Mouse (Mus musculus) layer of hippocampus, postnatal 36 days (tissue): ENCODE results near the gene Lamb1. TPM values are rescaled to one million over a fixed set of nuclear protein-coding genes. Genes with fewer than 3 reads are reported as not detected.

Experiments used
- DNase-seq, 2 experiments: peaks; one replicate each; pipeline ENCODE4 v3.0.0; 2022
- total RNA-seq, 2 experiments: library from RNA; stranded (reverse); gene quantifications; 2 replicates each; pipeline ENCODE4 v1.2.3; 2021

The Lamb1 gene
- total RNA-seq, 2 experiments from 2014 or later = 38.5 to 42.1 TPM

DNA sequence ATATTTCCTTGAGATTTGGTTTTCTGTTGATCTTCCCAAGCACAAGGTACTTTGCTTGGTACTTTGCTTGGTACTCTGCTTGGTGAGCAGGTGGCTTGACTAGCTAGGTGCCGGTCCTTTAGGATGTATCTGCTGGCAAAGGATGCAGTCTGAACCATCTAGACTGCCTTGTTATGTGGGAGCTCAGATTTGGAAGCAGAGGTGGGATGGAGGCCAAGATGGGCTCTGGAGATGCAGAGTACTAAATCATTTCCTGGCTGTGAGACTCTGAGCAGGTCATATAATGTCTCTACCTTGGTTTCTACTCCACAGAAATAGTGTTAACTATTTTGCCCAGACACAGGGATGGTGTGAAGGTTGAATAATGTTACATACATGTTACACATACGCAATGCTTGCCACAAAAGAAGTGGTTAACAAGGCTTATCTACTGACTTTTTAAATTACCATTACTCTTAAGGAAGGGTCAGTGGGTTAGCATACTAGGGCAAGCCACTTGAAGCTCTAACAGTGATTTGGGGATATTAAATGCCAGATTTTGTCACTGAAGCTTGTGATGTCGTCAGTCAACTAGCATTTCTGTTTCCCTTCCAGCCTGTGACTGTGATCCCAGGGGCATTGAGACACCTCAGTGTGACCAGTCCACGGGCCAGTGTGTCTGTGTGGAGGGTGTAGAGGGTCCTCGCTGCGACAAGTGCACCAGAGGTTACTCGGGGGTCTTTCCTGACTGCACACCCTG is 52.8 kb downstream of the Lamb1 start:
- DNase-seq = no peak

DNA sequence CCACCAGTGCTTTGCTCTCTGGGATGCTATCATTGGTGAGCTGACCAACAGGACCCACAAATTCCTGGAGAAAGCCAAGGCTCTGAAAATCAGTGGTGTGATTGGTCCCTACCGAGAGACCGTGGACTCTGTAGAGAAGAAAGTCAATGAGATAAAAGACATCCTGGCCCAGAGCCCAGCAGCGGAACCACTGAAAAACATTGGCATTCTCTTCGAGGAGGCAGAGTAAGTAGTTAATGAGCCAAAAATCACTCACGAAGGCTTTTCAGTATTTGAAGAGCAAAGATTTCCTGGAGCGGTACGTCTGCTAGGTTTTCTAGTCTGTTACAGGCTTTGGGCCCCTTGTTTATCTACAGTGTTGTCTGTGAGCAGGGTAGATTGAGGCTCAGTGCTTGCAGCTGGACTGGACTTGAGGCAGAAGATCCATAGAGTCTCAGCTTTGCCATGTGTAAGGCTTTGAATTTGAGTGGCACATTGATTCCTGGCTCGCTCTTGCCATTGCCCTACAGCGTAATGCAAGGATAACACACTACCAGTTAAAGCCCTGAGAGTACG is 53.5 kb downstream of the Lamb1 start:
- DNase-seq = no peak

DNA sequence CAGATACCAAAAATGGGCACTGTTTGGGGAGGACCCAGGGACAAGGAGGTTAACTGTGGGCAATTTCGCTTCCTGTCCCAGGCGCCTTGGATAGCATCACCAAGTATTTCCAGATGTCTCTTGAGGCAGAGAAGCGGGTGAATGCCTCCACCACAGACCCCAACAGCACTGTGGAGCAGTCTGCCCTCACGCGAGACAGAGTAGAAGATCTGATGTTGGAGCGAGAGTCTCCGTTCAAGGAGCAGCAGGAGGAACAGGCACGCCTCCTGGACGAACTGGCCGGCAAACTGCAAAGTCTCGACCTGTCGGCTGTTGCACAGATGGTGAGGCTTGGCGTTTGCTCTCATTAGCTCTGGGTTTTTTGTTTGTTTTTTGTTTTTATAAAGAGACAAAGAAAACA is 55.8 kb downstream of the Lamb1 start:
- no peak for DNase-seq

DNA sequence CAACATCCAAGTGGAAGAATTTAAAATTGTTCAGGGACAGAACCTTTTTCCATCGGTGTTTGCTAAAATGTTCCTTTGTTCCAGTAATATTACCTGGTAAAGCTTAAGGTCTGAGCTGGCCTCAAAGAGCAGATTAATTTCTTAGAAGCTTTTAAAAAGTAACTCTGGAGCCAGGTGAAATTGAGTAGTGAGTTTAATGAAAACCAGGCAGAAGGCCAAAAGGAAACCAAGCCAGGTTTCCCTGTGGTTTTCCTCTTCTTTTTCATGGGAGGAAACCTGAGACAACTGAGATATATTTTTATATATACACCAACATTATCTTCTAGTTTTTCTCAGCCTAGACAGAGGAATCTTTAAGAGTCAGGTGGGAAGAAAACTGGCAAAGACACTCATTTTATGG is 56.5 kb downstream of the Lamb1 start:
- no peak for DNase-seq

DNA sequence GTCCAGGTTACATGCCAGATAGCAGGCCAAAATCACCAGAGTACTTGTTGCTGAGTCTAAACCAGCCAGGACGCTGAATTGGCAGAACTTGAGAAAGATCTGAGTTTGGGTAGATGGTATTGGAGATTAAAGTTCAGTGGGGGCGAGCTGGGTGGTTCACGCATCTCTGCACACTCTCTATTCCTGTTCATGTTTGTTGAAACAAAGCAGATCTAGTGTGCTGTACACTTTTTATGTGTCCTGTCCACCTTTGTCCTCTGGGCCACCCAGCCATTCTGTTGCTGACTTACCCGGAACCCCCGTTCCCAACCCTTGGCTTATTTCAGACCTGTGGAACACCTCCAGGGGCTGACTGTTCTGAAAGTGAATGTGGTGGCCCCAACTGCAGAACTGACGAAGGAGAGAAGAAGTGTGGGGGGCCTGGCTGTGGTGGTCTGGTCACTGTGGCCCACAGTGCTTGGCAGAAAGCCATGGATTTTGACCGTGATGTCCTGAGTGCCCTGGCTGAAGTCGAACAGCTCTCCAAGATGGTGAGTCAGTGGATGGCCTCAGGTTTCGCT is 58.2 kb downstream of the Lamb1 start:
- no peak for DNase-seq

DNA sequence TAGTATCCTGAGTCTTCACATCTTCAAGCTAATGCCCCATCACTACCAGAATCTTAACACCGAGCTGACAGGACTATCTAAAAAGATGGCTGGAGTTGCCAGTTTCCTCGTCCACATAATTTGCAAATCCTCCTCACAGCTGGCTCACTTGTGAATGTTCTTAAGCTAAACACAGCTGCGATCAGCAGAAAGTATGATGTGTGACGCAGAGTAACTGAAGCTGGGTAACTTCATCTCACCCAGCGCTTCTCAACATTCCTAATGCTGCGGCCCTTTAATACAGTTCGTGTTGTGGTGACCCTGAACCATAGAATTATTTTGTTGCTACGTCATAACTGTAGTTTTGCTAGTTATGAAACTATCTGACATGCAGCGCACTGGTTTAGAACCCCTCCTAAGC is 62.1 kb downstream of the Lamb1 start:
- DNase-seq = no peak

DNA sequence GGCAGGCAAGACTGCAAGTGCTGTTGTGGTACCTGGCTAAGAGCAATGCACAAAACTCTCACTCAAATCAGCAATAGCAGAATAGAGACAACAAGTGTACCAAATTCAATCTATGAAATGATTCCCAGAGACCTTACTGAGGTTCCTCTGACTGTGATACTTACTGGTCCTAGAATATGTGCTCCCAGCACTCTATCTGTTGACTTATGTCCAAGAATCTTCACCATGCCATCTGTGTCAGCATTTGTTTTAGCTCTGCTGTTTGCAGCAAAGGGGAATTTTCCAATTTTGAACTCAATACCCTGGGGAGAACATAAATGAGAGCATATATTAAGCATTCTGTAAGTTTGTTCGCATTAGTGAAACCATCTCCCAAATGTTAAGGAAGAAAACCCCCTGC is 68.2 kb downstream of the Lamb1 start:
- DNase-seq = no peak

DNA sequence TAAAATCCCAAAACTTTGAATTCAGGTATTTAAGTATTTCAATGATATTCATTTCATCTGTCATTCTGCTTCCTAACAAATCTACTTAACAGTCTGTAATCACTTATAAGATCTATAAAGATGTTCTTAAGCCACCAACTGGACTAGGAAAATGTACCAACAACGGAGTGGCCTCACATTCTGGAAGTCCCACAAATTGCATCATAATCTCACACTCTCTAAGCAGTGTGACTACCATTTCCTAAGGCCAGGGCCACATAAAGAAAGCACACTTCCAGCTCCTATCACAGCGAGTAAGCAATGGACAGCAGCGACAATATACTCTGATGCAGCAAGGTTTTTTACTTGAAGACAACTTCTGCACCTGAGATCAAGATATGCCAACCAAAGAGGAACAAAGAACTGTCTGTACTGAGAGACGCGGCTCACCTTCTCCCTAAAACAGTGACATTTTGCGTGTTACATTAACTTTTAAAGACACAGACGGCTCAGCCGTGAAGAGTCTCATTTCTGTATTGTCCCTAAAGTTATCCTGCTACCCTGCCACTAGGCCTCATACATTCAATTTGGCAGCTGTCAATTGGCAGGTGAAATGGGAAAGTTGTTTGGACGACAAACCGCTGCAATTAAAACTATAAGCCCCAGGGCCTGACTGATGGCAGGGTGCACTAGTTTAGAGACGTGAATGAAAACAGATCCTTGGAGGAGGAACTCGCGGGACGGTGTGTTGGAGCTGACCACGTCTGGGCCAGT is 85.3 kb downstream of the Lamb1 start:
- DNase-seq = no peak

DNA sequence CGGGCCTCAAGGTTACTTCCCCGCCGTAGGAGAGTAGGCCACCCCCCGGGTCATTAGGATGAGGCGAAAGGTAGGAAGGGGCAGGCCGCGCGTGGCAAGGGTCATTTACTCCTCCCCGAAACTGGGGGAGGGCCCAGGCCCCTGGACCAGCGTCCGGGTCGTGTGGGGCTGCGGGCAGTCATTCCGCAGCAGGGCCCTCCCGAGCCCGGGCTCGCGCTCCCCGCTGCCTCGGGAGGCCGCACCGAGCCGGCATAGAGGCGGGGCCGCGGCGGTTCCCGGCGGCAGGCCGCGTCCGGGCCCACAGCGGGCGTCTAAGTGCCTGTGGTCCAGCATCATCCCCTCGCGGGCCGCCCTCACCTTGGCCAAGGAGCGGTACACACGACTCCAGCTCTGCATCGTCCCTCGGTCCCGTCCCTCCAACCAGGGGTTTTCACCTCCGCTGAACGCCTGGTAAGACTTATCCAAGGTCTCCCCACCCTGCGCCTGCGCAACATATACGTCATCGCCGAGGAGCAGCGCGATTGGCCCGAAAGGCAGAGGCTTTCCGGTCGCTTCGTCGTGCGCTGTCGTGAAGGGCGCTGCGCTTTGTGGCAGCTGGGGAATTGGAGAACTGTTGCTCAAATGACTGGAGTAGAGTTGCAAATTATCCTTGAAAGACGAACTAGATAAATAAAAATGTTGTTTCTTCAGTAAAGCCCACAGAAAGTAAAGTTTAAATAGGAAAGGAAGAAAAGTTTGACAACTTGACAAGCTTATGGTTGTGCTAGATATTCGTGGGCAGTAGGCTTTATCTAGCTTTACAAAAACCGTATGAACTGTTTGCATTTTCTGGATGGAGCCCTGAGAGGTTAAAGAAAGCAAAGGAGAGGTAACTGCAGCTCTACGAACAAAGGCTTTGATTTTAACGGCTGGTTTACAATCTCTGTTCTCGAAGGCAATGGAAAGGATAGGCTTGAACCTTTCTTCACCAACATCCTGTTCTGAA is 86.2 kb downstream of the Lamb1 start, which contains the start of gene Dld:
TSS of gene Dld (minus strand) at position 510 of the 985 bp plus-strand sequence.
- peak; percentile 96 to 97 for DNase-seq

DNA sequence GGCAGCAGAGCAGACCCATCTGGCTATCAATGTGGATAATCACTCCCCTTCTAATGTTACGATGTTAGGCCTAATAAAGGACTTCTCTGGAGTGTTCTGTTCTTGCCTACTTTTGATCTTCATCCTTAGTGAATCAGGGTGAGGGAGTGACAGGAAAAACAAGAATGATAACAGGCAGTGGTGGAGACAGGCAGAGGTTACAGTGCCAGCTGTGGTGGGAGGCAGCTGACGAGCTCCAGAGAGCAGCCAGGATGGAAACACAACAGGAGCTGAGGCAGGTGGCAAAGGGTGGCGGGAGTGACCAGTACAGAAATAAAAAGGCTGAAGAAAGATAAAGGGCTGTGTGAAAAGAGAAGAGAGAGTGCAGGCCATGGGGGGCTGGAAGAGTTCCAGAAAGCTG is 101.4 kb downstream of the Lamb1 start:
- no peak for DNase-seq

DNA sequence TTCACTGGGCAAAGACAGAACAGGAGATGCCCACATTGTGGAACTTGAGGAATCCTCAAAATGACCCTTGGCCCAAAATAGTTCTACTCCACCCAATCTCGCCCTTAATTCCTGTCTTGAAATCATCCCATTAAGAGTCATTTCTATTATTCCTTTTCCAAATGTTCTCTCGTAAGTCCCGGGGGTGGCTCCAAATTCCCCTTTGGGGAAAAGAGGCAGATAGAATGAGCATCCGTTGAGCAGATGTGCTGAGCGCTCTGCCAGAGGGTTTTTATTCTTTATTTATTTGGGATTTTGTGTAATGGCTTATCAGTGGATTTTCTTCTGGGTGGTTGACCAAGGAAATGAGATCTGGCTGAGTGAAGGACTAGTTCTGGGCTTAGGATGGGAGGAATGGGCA is 102.7 kb downstream of the Lamb1 start:
- DNase-seq = no peak

DNA sequence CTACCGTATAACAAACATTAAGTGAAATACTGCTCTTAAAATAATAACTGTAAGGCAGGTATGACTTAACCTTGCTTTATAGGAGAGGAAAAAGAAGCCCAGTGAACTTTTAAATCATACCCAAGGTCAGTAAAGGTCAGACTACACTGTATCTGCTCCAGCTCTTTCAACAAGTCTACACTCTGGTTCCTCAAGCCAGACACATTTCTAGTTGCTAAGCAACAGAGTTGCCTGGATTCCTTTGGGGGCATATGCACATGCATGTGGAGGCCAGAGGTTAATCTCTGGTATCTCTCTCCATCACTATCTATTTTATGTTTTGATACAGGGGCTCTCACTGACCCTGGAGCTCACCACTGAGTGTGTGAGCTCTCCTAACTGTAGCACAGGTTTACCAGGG is 104.1 kb downstream of the Lamb1 start:
- DNase-seq = no peak

DNA sequence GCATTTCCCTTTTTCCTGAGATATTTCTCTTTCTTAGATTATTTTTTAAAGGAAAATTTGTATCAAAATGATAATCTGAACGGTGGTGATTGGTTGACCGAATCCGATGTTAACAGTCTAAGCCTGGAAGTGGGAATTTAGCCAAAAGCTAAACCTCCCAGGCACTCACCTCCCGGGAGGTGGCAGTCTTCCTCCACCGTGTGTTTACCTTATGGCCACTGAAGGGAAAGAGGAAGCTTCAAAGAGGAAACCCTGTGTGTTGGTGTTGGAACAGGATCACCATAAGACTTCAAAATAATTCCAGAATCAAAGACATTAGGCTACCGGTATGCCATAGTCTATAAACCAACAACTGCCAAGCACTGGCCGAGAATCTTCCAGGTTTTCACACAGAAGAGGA is 104.6 kb downstream of the Lamb1 start:
- DNase-seq = no peak

DNA sequence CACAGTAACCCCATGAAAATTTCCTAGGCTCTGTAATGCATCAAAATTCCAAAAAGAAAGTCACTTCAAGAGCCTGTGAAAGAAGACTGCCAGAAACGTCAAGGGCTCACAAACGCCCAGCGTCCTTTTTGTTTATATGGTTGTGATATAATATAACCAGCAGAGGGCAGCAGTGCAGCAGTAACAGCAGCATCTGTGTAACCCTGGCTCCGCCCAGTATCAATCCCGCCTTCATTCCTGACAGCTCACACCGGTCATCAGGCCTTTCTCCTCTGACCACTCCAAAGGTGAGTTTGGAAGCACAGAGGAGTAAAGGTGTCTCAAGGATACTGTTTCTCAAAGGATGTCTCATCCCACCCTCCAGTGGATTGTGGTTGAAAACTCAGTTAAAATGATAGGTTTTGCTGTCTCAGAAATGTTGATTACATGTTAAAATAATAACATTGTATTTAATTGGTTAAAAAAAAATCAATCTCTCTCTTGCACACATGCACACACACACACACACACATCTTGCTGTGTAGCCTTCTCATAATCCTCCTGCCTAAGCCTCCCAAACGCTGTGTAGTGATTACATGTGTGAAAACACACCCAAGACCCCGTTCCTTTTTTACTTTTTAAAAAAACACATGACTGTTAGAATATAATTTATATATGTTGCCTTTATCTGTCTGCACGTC is 109.7 kb downstream of the Lamb1 start:
- peak; percentile 44 to 48 for DNase-seq

DNA sequence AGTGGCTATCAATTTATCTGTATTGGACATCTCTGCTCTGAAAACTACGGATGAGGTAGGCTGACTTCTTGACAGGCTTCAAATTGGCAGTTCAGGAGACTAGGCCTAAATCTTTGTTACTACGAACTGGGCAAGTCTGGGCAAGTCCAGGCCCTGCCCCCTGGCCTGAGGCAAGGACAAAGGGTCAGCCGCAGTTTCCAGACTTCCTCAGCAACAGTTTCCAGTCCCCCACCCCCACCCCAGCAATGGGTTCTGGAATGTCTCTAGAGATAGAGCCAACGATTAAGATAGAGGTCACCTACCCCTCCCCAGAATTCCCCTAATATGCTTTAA is 110.2 kb downstream of the Lamb1 start:
- no peak for DNase-seq

DNA sequence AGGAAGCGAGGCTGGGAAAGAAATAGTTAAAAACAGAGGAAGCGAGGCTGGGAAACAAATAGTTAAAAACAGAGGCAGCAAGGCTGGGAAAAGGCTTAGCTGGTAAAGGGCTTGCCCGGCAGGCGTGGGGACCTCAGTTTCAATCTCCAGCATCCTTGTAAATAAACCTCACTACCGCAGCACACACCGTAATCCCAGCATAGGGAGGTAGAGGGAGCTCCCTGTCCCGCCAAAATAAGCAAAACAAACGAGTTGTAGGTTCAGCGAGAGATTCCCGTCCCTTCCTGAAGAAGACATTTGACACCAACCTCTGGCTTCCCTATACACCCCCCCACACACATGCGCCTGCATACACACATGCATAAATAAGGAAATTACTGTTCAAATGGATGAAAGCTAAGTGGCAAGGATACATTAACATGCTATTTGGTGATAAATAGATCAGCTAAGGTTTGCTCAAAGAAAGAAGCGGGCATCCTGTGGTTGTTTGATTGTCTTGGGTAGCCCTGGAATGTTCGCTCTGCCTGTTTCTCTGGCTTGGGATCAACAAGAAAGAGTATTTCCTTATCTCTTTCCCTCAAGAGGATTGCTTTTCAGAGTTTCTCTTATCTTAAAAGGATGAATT is 111.4 kb downstream of the Lamb1 start:
- DNase-seq = no peak

DNA sequence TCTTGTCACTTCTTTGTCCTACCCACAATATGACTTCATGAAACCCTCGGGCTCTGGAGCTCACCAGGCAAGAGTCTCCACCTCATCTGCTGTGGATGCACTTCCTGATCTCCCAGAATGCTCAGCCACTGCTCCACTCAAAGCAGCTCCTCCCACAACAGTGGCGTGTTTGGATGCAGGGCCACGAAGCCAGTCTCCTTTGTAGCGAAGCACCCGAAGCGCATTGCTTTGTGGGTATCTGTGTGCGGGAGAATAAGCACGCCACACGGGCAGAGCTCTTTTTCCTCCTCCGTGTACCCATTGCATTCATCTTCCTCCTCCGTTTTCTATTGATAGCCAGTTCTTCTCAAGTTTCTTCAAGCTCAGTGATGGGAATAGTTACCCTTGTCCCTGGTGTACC is 112.2 kb downstream of the Lamb1 start:
- DNase-seq = no peak
